Mouse (Mus musculus): Measurements from ENCODE around the gene Dmp1.

The Dmp1 gene

GRCm38 (mm10) chr5:104202351-104202750 lies at the start of gene Dmp1:
Gene Dmp1 (plus strand): TSS chr5:104202613.
- DNase-seq (ENCODE audit: low spot score in 2 of 2), result no peak

- DNase-seq (ENCODE audit: low spot score in 2 of 2), result no peak
These were observed 44.7 kb upstream of the Dmp1 start for GRCm38 (mm10) chr5:104157701-104158100.

- DNase-seq (ENCODE audit: low spot score in 2 of 2), result no peak
These were observed 43.9 kb upstream of the Dmp1 start for GRCm38 (mm10) chr5:104158332-104159052.

DNA sequence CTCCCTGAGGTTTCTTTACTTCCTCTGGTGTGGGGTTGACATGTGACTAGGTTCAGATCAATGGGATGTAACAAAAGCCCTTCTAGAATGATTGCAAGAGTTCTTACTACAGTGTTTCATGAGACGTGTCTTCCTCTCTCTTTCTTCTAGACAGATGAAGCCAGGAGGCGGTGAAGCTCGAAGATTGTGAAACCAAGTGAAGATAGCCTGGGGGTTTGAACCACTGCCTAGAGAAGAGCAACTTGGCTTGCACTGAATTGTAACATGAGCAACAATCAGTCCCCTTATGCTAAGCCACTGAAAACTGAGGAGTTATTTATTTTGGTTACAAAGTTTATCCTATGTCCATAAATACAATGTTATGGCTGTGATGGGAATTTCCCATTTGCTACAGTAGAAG lies 41.8 kb upstream of the Dmp1 start:
- DNase-seq (ENCODE audit: low spot score in 2 of 2), result no peak

DNA sequence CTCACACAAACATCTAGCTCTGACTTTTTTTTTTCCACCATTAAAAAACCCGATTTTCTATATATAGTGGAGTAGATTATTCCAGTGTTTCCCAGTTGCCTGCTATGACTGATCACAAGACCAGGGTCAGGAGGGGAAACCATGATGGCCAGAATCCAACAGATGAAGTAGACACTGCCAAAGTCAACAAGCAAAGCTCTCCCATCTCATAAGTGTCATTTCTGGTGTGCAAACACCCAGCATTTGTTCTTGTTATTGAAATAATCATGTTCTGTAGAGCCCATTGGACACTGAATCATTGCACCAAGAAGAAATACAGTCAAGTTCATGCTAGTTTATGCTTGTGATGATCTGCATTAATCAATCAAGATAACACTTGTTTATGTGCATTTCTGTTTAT lies 41.0 kb upstream of the Dmp1 start:
- no peak for DNase-seq (ENCODE audit: low spot score in 2 of 2)

DNA sequence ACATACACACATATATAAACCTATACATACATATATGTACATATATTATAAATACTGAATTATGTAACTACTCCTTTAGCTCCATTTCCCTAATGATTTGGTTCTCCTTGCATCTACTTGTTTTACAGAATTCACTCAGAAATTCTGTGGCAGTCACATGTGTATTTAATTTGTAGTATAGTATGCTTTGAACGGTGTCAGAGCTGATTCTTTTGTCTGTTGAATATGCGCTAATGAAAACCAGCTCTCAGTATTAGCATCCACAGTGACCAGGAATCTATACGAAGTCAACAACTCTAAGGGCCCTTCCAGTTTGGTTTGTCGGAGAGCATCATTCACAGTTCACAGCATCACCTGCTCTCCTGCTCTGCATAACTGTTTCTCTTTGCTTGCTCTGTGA lies 38.9 kb upstream of the Dmp1 start:
- no peak for DNase-seq (ENCODE audit: low spot score in 2 of 2)

GRCm38 (mm10) chr5:104170412-104170811 lies 32.0 kb upstream of the Dmp1 start, which contains the start of gene Dspp:
Gene Dspp (plus strand): TSS chr5:104170712.
- no peak for DNase-seq (ENCODE audit: low spot score in 2 of 2)

- no peak for DNase-seq (ENCODE audit: low spot score in 2 of 2)
These were observed 29.3 kb upstream of the Dmp1 start for GRCm38 (mm10) chr5:104173094-104173493.

DNA sequence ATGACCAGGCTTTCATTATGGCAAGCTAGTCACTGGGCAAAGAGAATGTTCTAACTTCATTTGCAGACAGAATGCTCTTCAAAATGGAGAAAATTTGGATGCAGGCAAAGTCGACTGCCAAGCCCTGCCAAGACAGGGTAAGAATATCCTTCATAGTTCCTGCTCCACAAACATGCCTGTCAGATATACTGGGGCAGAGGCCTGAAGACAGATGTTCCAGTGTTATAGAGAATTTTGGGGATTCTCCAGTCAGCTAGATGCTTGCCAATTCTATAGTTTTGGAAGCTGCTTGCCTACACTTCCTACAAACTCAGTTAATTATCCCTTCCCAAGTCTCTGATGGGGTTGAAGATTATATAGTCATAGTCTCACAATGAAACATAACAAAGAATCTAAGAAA lies 18.7 kb upstream of the Dmp1 start:
- no peak for DNase-seq (ENCODE audit: low spot score in 2 of 2)

GRCm38 (mm10) chr5:104187281-104187680 lies 15.1 kb upstream of the Dmp1 start:
- DNase-seq (ENCODE audit: low spot score in 2 of 2), result no peak

- DNase-seq (ENCODE audit: low spot score in 2 of 2), result no peak
These were observed 7.3 kb upstream of the Dmp1 start for GRCm38 (mm10) chr5:104195086-104195485.

DNA sequence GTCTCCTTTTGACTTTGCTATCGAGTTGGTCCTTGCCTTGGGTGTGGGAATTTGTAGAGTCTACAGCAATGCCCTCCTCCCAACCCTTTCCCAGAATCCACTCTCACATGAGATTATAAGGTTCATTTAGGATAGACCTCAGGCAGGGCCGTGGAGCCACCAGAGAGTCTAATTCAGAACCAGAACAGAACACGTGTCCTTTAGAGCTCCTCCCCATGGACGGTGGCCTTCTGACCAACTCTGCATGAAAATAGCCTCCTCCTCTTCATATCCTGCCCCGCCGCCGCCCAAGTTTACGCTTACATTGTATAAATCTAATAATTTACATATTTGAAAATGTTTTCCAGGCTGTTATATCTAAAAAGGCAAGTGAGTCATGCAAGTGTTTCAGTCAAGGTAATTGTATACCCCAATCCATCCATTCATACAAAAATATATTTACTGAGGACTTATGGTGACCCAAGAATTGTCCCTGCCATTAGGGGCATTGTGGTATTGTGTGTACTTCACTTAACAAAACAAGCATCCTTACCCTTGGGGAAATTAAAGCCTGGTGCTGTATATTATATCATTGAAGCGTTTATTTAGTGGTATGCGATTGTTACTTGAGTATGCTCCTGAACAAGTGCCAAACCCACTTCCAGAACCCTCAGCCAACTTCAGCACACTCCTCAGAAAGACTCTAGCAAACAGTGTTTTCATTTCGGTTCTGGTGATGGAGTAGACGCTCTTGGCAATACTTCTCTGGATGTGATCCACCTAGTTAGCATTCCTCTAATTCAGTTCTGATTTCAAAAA lies 1.1 kb upstream of the Dmp1 start:
- no peak for DNase-seq (ENCODE audit: low spot score in 2 of 2)

- DNase-seq (ENCODE audit: low spot score in 2 of 2), result no peak
These were observed 10.1 kb downstream of the Dmp1 start for GRCm38 (mm10) chr5:104212531-104212930.

DNA sequence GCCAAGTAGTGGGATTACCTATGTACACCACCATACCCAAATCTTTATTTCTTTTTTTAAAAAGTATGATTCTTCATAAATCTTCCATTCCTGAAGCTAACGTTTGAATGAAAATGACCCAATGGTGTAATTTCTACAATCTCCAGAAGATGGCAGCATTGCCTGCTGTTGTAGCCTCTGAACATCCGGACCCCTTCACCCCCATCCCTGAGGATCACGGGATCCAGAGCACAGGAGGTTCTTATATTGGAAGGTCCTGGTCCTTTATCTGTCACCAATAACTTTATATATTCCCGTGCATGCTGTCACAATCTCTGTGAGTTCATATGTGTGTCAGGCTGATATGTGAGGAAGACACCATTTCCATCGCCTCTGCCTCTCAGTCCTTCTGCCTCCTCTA lies 16.5 kb downstream of the Dmp1 start:
- no peak for DNase-seq (ENCODE audit: low spot score in 2 of 2)

- no peak for DNase-seq (ENCODE audit: low spot score in 2 of 2)
These were observed 21.9 kb downstream of the Dmp1 start for GRCm38 (mm10) chr5:104224299-104224698.

DNA sequence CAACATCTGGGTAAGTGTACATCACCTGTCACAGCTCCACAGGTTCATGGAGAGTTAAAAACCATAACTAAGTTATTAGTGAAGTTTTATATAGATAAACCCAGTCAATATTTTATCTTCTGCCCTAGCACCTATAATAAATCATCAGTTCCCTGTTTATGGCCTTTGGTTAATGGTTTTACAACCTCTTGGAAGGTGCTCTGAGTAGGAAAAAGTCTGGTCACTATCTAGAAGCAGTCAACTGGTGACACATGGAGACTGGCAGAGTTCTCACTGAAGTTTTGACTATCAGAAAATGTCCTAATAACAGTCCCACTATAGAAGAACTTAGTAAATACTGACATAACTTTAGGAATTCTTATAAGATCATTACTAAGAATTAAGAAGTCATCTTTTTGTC lies 22.3 kb downstream of the Dmp1 start:
- no peak for DNase-seq (ENCODE audit: low spot score in 2 of 2)

DNA sequence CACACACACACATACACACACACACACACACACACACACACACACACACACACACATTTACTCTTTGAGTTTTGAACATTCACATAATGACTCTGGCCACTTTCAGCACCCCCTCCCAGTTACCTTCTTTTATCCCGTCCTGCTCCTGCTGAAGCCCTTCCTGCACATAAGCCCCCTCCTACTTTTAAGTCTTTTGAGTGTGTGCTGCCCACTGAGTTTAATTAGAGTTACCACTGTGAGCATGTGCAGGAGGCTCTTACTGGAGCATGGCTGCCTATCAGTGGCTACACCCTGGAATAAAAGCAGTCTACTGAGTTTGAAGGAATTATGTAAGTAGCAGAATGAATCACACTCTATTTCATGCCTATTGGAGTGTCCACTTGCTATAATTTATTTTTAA lies 26.1 kb downstream of the Dmp1 start:
- no peak for DNase-seq (ENCODE audit: low spot score in 2 of 2)

DNA sequence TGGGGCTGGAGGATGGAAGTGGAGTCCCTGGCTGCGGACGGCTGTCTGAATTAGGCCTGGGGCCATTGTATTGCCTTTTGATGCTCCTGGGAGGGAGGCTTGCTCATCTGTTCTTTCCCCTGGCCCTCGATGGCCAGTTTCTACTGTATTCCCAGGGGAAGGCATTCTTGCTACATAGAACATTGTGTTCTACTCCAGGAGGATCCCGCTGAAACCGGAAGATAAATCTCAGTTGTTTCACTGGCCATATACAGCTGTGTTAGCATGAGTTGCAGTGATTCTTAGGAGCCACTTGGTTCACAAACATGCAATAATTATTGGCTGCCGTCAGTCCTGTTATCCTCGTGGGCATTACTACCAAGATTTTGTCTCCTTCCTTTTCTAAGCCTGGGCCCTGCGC lies 34.3 kb downstream of the Dmp1 start:
- no peak for DNase-seq (ENCODE audit: low spot score in 2 of 2)

GRCm38 (mm10) chr5:104239674-104240378 lies 37.4 kb downstream of the Dmp1 start:
- DNase-seq (ENCODE audit: low spot score in 2 of 2), result peak in 1 of 2 experiments; percentile 6

DNA sequence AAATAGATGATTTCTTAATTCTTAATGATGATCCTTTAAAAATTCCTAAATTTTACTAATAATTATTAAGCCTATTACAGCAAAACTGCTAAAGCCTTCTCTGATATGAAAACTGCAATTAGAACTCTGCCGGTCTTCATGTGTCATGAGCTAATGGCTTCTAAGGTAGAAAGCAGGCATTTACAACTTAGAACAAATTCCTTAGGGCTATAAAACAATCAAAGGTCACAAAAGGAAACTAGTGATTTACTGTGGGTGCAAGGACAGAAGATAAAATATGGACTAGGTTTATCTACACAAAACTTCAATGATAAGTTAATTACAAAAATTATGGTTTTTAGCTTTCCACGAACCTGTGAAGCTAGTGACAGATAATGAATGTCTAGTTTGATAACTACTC lies 41.8 kb downstream of the Dmp1 start:
- no peak for DNase-seq (ENCODE audit: low spot score in 2 of 2)

- no peak for DNase-seq (ENCODE audit: low spot score in 2 of 2)
These were observed 49.4 kb downstream of the Dmp1 start for GRCm38 (mm10) chr5:104251811-104252210.

DNA sequence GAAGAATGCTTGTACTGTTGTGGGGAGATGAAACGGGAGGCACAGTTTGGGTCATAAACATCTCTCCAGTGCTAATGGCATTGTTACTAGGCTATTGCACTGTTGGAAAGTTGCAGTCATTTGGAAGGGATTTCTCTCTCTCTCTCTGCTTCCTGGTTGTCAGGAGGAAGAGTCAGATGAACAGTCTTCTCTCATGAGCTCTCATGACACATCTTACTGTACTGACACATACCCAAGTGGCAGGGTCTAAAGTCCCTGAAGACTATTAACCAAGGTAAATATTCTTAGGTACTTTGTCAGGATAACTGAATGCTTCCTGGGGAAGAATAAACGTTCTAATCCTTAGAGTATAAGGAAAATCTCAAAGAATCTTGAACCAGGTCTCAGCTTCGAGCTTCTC lies 54.2 kb downstream of the Dmp1 start:
- DNase-seq (ENCODE audit: low spot score in 2 of 2), result no peak

Data from spleen, postnatal 36 days (tissue).